Mouse (Mus musculus): ENCODE measurements around the gene Tax1bp1.
"Not testable (repeated sequence)": the region's sequence is repeated elsewhere in the genome, so short reads cannot be mapped to it uniquely, and the experiment has no call there.

Gene Tax1bp1

GRCm38 (mm10) chr6:52713104-52713896, at the start of gene Tax1bp1:
Gene Tax1bp1 (plus strand): TSS chr6:52713729.
- peak; percentile 94 for DNase-seq (ENCODE audit: low read depth)

- no peak for DNase-seq (ENCODE audit: low read depth)
Measured at GRCm38 (mm10) chr6:52667641-52668040, 45.9 kb upstream of the Tax1bp1 start.

- DNase-seq (ENCODE audit: low read depth) = not testable (repeated sequence)
Measured at GRCm38 (mm10) chr6:52669878-52670277, 43.7 kb upstream of the Tax1bp1 start.

- no peak for DNase-seq (ENCODE audit: low read depth)
Measured at GRCm38 (mm10) chr6:52671791-52672190, 41.7 kb upstream of the Tax1bp1 start.

GRCm38 (mm10) chr6:52672539-52672938, 41.0 kb upstream of the Tax1bp1 start:
- DNase-seq (ENCODE audit: low read depth) = no peak

GRCm38 (mm10) chr6:52673706-52674105, 39.8 kb upstream of the Tax1bp1 start:
- no peak for DNase-seq (ENCODE audit: low read depth)

GRCm38 (mm10) chr6:52674541-52674940, 39.0 kb upstream of the Tax1bp1 start:
- DNase-seq (ENCODE audit: low read depth) = no peak

GRCm38 (mm10) chr6:52675222-52675921, 38.2 kb upstream of the Tax1bp1 start:
- peak; percentile 57 for DNase-seq (ENCODE audit: low read depth)

- not testable (repeated sequence) for DNase-seq (ENCODE audit: low read depth)
Measured at GRCm38 (mm10) chr6:52677534-52677933, 36.0 kb upstream of the Tax1bp1 start.

GRCm38 (mm10) chr6:52679565-52679964, 34.0 kb upstream of the Tax1bp1 start:
- peak; percentile 30 for DNase-seq (ENCODE audit: low read depth)

GRCm38 (mm10) chr6:52680458-52681032, 33.0 kb upstream of the Tax1bp1 start:
- DNase-seq (ENCODE audit: low read depth) = no peak

- no peak for DNase-seq (ENCODE audit: low read depth)
Measured at GRCm38 (mm10) chr6:52681847-52682485, 31.6 kb upstream of the Tax1bp1 start.

GRCm38 (mm10) chr6:52682607-52683006, 30.9 kb upstream of the Tax1bp1 start:
- no peak for DNase-seq (ENCODE audit: low read depth)

- no peak for DNase-seq (ENCODE audit: low read depth)
Measured at GRCm38 (mm10) chr6:52686901-52687500, 26.5 kb upstream of the Tax1bp1 start.

GRCm38 (mm10) chr6:52690365-52690764, 23.2 kb upstream of the Tax1bp1 start:
- DNase-seq (ENCODE audit: low read depth) = no peak

- DNase-seq (ENCODE audit: low read depth) = no peak
Measured at GRCm38 (mm10) chr6:52691800-52692199, 21.7 kb upstream of the Tax1bp1 start.

GRCm38 (mm10) chr6:52692451-52693063, 21.0 kb upstream of the Tax1bp1 start:
- DNase-seq (ENCODE audit: low read depth) = no peak

- DNase-seq (ENCODE audit: low read depth) = no peak
Measured at GRCm38 (mm10) chr6:52697964-52698535, 15.5 kb upstream of the Tax1bp1 start.

GRCm38 (mm10) chr6:52699050-52699449, 14.5 kb upstream of the Tax1bp1 start:
- no peak for DNase-seq (ENCODE audit: low read depth)

GRCm38 (mm10) chr6:52699899-52700298, 13.6 kb upstream of the Tax1bp1 start:
- no peak for DNase-seq (ENCODE audit: low read depth)

- DNase-seq (ENCODE audit: low read depth) = no peak
Measured at GRCm38 (mm10) chr6:52703263-52703662, 10.3 kb upstream of the Tax1bp1 start.

All from NIH3T3 (cell line).